Mouse (Mus musculus) liver, embryonic 14.5 days (tissue): ENCODE measurements at regions not wholly inside any gene's neighbourhood (a gene's known extent, or its start where the extent isn't known, plus 50 kb on each side); places are given as distances from the start of the nearest gene placed in this dataset.

Source experiments
- ATAC-seq: fragments of 200-750 bp; cut with Nextera tagmentation; 2 replicates; pipeline ENCODE4 v1.8.0; 2017; ENCODE audit warnings: moderate number of reproducible peaks, mild to moderate bottlenecking, moderate library complexity; ENCODE audit not compliant: insufficient read depth
- DNase-seq, 3 experiments: peaks; one replicate each; pipeline ENCODE4 v3.0.0-alpha.2; 2012 to 2013; ENCODE audit warnings: low read depth in 3 of 3, low spot score in 3 of 3
- H3K27ac ChIP-seq: fragments of 300-500 bp; sonication (generic); 2 replicates; pipeline ENCODE4 v1.5.1; 2014; ENCODE audit warnings: moderate library complexity, mild to moderate bottlenecking, control low read depth, inconsistent platforms
- H3K27me3 ChIP-seq: fragments of 300-500 bp; sonication (generic); 2 replicates; pipeline ENCODE4 v1.6.1; 2014; ENCODE audit warnings: mild to moderate bottlenecking, low read length, moderate library complexity; ENCODE audit not compliant: control insufficient read depth, insufficient read depth
- H3K36me3 ChIP-seq: fragments of 300-500 bp; sonication (generic); replicated peaks from 2 replicates; pipeline ENCODE4 v1.6.1; 2014; ENCODE audit warnings: low read depth; ENCODE audit not compliant: control insufficient read depth, insufficient read depth
- H3K4me1 ChIP-seq, 2 experiments: fragments of 200-500 bp in 1 of 2; fragments of 300-500 bp in 1 of 2; sonication (generic) in 1 of 2; replicated peaks; 2 replicates each; pipeline ENCODE4 v1.6.1; 2012 to 2014; ENCODE audit warnings: antibody characterized with exemption in 1 of 2, inconsistent platforms in 1 of 2, low read length in 1 of 2; ENCODE audit not compliant: control insufficient read depth in 2 of 2, insufficient read depth in 2 of 2
- H3K4me2 ChIP-seq: fragments of 300-500 bp; sonication (generic); 2 replicates; pipeline ENCODE4 v1.6.1; 2014; ENCODE audit warnings: low read depth, mild to moderate bottlenecking, control low read depth, moderate library complexity
- H3K4me3 ChIP-seq, 2 experiments: fragments of 200-500 bp in 1 of 2; fragments of 300-500 bp in 1 of 2; sonication (generic) in 1 of 2; 2 replicates each; pipeline ENCODE4 v1.5.1; 2012 to 2014; ENCODE audit warnings: low read depth in 2 of 2, low read length in 2 of 2, mild to moderate bottlenecking in 2 of 2, control low read depth in 1 of 2, inconsistent platforms in 1 of 2, moderate library complexity in 1 of 2; ENCODE audit not compliant: insufficient read depth in 1 of 2
- H3K9ac ChIP-seq: fragments of 300-500 bp; sonication (generic); replicated peaks from 2 replicates; pipeline ENCODE4 v1.6.1; 2014; ENCODE audit warnings: mild to moderate bottlenecking, control low read depth, moderate library complexity
- H3K9me3 ChIP-seq: fragments of 300-500 bp; sonication (generic); 2 replicates; pipeline ENCODE4 v1.6.1; 2016; ENCODE audit warnings: low read length, mixed read lengths; ENCODE audit not compliant: control insufficient read depth
- CTCF ChIP-seq: IDR thresholded peaks from 2 replicates; pipeline ENCODE4 v1.5.1; 2016; ENCODE audit warnings: antibody characterized with exemption, low read depth, control low read depth
- EP300 ChIP-seq: IDR thresholded peaks from 2 replicates; pipeline ENCODE4 v1.6.1; 2016; ENCODE audit warnings: antibody characterized with exemption, low read depth
- WGBS: fragments of 180-500 bp; shearing (Covaris S2); extraction: QIAGEN DNeasy Blood & Tissue Kit; methylation state at CpG from one replicate; pipeline ENCODE4 v1.1.7; 2014; ENCODE audit not compliant: insufficient replicate concordance; 5-methylcytosine and 5-hydroxymethylcytosine counted together

DNA sequence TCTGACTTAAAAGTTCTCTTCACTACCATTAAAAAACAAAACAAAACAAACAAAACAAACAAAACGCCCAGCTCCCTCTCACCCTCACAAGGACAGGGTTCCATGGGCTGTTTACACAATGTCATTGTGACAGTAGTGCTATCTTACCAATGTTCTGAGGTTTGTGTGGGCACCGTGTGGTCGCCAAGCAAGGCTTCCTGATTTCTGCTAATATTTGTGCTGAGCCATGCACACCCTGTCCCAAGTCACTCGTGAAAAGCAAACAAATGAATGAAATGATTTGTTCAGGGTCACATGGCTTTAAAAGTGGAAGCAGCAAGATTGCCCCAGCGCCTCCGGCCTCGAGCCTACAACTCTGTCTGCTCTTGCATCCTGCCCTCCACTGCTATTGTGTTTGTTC, 120.9 kb upstream of the Gnao1 start:
- Histone ChIP-seq H3K27me3 (no peaks in the 10 kb centered on the region), H3K36me3 (no peaks in the 10 kb centered on the region), H3K4me1 (no peaks in the 10 kb centered on the region), H3K9ac (no peak overlapping the region), H3K4me3 (no peak overlapping the region), H3K9me3 (no peaks in the 10 kb centered on the region), H3K27ac (no peak overlapping the region), H3K4me2 (no peak overlapping the region)
- DNase-seq (no peak), ATAC-seq (no peak)
- no peak for TF ChIP-seq CTCF
- TF ChIP-seq EP300, result no peak
- 37% methylated on average over 7 of the region's 7 CpGs for WGBS

DNA sequence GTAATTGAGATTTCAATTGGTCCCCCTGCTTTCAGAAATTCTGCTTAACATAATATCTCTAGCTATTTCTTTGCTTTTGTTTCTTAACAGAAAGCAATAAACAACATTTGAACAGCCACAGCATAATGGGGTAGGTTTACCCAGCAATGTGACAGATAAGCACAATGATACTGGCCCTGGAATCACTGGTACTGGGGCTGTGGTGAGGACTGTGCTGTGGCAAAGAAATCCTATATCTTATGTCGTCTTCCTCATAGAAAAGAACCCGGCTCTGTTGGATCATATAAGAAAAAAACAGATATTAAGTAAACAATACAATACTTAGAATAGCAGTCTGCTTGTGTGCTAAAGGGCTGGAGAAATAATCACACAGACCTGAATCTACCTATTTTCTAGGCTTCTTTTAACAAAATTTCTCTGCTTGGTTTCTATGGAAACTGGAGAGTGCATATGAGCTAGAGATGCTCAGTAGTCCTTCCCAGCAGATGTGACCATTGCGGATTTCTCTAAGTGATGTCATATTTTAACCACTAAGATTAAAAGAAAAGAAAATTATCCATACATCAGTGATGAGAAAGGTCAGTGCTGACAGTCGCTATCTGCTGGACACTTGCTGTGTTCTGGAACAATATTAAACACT, 119.8 kb upstream of the Gnao1 start:
- TF ChIP-seq EP300 (no peak), CTCF (no peak)
- no peak overlapping the region for H3K4me2 ChIP-seq
- no peaks in the 10 kb centered on the region for H3K27me3 ChIP-seq
- ATAC-seq (no peak), DNase-seq (no peak)
- H3K9me3 ChIP-seq, result no peaks in the 10 kb centered on the region
- no peaks in the 10 kb centered on the region for H3K4me1 ChIP-seq
- WGBS, result 62% methylated on average over 4 of the region's 4 CpGs
- H3K27ac ChIP-seq, result no peak overlapping the region
- H3K36me3 ChIP-seq, result no peaks in the 10 kb centered on the region
- no peak overlapping the region for H3K9ac ChIP-seq
- H3K4me3 ChIP-seq, result no peak overlapping the region

DNA sequence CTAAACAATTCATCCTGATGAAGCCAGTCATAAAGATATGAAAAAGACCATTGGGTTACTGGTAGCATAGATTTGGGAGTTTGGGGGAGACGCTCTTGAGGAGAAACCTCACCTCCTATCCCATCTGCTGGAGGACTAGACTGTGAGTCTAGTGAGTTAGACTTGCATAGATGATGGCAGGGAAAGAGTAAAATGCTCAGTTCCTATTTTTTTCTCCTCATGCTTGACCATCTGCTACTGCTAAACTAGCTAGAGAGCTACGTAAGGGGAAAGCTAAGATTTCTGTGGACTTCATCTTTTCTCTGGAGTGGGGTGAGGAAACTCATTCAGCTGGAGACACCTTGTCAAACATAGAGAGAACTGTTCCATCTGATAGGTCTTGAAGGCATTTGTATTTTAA, 118.4 kb upstream of the Gnao1 start:
- DNase-seq (no peak), ATAC-seq (no peak)
- Histone ChIP-seq H3K36me3 (no peaks in the 10 kb centered on the region), H3K4me3 (no peak overlapping the region), H3K27me3 (no peaks in the 10 kb centered on the region), H3K9ac (no peak overlapping the region), H3K27ac (no peak overlapping the region), H3K4me1 (no peaks in the 10 kb centered on the region), H3K9me3 (no peaks in the 10 kb centered on the region), H3K4me2 (no peak overlapping the region)
- TF ChIP-seq EP300, result no peak
- TF ChIP-seq CTCF, result no peak
- 68% methylated on average over 2 of the region's 2 CpGs for WGBS

DNA sequence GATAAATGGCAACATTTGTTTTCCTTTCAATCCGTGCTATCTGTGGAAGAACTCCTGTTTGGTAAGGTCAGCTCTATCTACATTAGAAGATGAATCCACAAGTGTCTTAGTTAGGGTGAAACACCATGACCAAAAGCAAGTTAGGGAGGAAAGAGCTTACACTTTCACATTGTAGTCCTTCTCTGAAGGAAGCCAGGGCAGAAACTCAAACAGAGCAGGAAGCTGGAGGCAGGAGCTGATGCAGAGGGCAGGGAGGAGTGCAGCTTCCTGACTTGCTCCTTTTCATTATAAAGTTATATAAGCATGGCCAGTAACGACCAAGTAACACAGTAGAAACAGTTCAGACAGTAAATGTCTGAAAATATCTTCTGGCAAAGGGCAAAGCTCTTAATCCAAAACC, 117.9 kb upstream of the Gnao1 start:
- ATAC-seq, result no peak
- no peaks in the 10 kb centered on the region for H3K9me3 ChIP-seq
- TF ChIP-seq CTCF, result no peak
- no peak for TF ChIP-seq EP300

DNA sequence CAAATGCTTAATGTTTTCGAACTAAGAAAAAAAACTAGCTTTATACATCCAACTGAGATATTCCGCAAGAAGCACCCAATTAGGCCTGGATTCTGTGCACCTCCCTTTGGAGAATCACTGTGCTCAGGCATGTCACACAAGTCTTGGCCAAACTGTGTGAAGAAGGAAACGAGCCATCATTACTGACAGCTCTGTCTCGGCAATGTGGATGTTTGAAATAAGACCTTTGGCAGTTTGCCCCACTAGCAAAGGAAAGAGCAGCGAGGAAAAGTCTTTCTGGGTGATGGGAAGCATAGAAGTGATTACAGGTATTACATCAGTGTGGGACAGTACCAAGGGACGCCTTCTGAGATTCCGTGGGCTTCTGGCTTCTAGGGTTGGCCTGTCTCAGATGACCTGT, 112.6 kb upstream of the Gnao1 start:
- ATAC-seq (no peak), DNase-seq (no peak)
- Histone ChIP-seq H3K27me3 (no peaks in the 10 kb centered on the region), H3K4me1 (no peaks in the 10 kb centered on the region), H3K36me3 (no peaks in the 10 kb centered on the region), H3K9ac (no peak overlapping the region), H3K4me3 (no peak overlapping the region), H3K4me2 (no peak overlapping the region), H3K27ac (no peak overlapping the region), H3K9me3 (no peaks in the 10 kb centered on the region)
- TF ChIP-seq EP300, result no peak
- no peak for TF ChIP-seq CTCF
- 53% methylated on average over 7 of the region's 7 CpGs for WGBS

More for the DNA sequence above, 117.9 kb upstream of the Gnao1 start:
- Histone ChIP-seq H3K36me3 (no peaks in the 10 kb centered on the region), H3K27me3 (no peaks in the 10 kb centered on the region), H3K4me2 (no peak overlapping the region), H3K27ac (no peak overlapping the region), H3K4me1 (no peaks in the 10 kb centered on the region), H3K9ac (no peak overlapping the region), H3K4me3 (no peak overlapping the region)
- 38% methylated on average over 2 of the region's 2 CpGs for WGBS
- DNase-seq, result no peak
